Mouse (Mus musculus) retina, postnatal 7 days (tissue): Measurements from ENCODE around the gene Rapgef4.
A peak's percentile ranks its signal among the peaks of the same experiment; 100 is the strongest.
"Not testable (repeated sequence)": the region's sequence is repeated elsewhere in the genome, so short reads cannot be mapped to it uniquely, and the experiment has no call there.

Experiments
- DNase-seq: peaks from one replicate; pipeline ENCODE4 v3.0.0-alpha.2; 2012; ENCODE audit warnings: low read depth, low spot score

Rapgef4 gene

DNA sequence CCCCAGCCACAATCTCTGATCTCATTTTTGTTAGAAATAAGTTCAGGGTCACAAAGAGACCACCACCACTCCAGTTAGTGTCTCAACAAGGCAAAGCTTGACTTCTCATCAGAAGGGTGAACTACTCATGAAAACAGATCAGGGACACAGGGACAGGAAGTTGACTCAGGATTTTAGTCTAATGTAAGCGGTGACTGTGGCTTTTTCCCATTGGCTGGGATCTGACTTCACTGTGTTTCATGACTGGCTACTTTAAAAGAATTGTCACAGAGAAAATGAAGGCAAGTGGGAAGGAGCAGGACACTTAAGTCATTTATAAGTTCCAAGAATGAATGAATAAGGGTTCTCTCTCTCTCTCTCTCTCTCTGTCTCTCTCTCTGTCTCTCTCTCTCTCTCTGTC, 45.5 kb downstream of the Rapgef4 start:
- no peak for DNase-seq

- DNase-seq: no peak
These were observed 48.0 kb downstream of the Rapgef4 start for GRCm38 (mm10) chr2:72029081-72029480.

DNA sequence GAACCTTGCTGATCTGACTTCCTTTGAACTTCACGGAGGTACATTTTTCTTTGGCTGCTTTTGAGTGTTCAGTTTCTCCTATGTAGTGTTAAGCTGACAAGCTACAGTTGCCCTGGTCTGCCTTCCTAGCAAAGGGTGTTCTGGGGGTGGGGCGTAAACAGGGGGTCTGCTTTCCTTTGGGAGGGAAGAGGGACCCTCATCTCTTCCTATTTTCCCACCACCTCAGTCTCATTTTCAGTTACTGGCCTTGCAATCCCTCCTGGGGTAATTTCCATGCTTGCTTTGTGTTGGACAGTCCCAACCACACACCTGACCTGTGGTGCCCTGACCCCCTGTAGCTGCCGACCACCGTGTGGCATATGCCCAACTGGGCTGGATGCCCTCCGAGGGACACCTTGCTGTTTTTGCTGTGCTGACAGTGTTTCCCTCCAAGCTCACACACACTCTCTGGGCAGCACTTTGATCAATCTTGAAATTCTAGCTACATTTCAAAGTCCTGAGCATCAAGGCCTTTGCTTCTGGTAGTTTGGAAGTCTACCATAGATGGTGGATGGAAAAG, 48.6 kb downstream of the Rapgef4 start:
- no peak for DNase-seq

DNA sequence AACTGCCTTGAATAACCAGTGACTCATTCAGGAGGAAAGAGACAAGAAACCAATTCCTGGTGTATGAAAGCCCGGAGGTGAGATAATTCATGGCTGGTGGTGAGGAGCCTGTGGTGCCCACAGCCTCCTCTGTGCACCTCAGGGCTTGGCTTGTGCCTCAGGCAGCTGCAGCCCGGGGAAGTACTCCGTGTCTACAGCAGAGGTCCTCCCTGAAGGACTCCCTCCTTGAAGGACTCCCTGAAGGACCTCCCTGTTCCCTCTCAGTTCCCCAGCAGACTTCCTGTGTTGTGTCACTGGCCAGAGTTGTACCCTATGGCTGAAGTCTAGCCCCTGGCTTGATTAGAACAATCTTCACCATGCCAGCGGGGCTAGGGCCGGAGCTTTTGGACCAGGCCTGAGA, 50.7 kb downstream of the Rapgef4 start:
- no peak for DNase-seq

- DNase-seq: no peak
These were observed 54.6 kb downstream of the Rapgef4 start for GRCm38 (mm10) chr2:72035616-72036015.

DNA sequence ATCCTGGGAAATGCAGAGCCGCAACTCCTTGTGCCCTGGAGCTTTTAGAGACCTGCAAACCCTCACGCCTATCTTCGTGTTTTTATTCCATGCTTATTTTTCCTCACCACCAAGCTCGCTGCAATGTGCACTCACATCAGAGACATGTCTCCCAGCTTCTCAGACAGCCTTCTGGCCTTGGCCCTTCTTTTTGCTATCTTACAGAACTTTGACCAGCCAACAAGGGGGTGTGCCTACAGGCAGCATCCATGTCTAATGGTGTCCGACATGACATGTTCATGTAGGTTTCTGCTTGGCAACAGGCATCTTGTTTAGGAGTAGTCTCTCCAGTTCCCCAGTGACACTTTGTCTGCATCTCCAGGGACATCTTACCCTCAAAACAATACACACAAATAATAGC, 56.3 kb downstream of the Rapgef4 start:
- DNase-seq: no peak

DNA sequence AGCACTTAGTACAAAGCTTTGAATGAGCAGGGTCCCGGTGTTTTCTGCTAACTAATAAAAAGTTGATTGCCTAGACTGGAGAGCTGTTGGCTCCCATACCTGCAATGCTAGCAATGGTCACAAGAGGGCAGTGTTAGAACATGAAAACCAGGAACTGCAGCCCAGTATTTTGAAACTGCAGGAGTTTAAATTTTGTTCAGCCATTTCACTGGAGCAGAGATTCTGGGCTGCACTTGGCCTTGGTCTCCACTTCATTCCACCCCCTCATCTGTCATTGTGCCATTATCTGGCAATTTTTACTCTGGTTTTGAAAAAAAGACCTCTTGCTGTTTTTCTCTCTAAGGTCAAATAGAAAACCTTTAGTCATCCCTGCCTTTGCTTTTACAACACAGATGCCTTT, 57.2 kb downstream of the Rapgef4 start:
- DNase-seq: peak; percentile 59

- DNase-seq: no peak
These were observed 57.7 kb downstream of the Rapgef4 start for GRCm38 (mm10) chr2:72038651-72039251.

- no peak for DNase-seq
These were observed 58.5 kb downstream of the Rapgef4 start for GRCm38 (mm10) chr2:72039522-72040045.

- DNase-seq: no peak
These were observed 60.0 kb downstream of the Rapgef4 start for GRCm38 (mm10) chr2:72041087-72041486.

- DNase-seq: no peak
These were observed 61.1 kb downstream of the Rapgef4 start for GRCm38 (mm10) chr2:72042093-72042492.

- no peak for DNase-seq
These were observed 63.2 kb downstream of the Rapgef4 start for GRCm38 (mm10) chr2:72044191-72044590.

GRCm38 (mm10) chr2:72045024-72045423, 64.0 kb downstream of the Rapgef4 start:
- no peak for DNase-seq

DNA sequence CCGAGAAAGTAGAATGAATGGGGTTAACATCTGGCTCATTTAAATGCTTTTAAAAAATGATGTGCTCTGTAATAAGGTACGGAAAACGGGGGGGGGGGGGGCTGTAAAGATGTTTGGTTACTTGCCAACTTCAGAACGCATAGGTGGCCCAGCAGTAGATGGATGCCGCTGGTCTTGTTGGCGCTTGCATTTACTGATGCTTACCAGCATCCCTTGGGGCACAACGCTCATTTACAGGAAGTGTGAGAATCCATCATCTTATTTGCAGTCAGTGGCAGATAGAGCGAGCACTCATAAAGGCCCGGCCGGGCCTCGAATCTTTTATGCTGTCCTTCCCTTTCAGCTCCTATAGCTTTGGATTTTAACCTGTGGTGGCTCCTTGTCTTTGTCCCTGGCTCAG, 64.6 kb downstream of the Rapgef4 start:
- DNase-seq: no peak

DNA sequence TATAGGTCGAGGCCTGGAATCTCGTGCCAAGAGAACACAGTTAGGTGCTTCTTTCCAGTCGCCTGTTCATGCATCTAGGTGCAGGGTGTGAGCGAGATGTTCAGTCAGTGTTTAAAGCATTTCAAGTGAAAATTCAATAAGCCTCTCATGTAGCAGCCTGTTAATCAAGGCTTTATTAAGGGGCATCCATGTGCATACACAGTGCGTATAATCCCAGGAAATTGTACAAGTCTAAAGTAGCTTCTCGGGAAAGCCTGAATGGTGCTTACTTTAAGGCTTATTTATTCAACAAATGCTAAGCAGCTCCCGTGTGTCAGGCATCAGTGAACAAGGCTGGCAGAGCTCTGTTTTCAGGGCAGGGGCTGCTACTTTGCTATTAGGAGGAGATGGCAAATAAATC, 69.4 kb downstream of the Rapgef4 start:
- no peak for DNase-seq

DNA sequence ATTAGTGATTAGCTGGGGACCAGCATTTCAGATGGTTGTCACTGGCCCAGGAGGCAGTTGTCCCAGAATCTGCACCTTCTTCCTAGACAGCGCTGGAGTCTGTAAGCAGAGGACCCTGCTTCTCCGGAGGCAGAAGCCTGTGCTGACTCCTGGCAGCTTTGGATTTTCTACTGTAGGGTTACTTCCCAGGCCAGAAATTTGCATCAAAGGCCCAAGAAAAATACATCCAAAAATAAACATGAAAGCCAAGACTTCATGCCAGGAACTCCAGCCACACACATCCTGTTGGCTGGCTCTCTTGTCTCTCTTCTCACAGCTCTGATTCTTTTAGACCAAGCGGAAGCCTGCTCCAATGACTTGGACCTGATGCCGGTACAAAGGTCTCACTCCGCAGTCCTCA, 73.2 kb downstream of the Rapgef4 start:
- no peak for DNase-seq

GRCm38 (mm10) chr2:72054736-72055135, 73.7 kb downstream of the Rapgef4 start:
- DNase-seq: no peak

GRCm38 (mm10) chr2:72055476-72055875, 74.4 kb downstream of the Rapgef4 start:
- DNase-seq: no peak

GRCm38 (mm10) chr2:72056081-72056874, 75.2 kb downstream of the Rapgef4 start:
- no peak for DNase-seq

DNA sequence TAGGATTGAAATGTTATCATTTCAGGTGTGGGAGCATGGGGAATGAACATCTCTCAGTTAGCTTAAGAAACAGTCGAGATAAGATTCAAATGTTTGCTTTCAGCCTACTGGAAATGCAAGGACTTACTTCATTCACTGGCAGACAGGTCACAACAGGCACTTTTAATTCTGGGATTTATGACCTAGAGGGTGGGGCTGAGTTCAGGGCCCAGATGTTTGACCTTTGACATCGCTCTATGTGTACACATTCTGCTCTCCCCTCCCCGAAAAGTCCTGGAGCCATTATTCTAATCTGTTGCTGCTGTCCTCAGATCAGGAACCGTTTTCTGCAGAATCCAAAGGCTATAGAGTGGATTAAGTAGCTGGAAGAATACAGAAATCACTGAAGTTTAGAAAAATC, 81.9 kb downstream of the Rapgef4 start:
- DNase-seq: no peak

- DNase-seq: no peak
These were observed 87.5 kb downstream of the Rapgef4 start for GRCm38 (mm10) chr2:72068505-72068904.

GRCm38 (mm10) chr2:72070086-72070485, 89.0 kb downstream of the Rapgef4 start:
- no peak for DNase-seq

DNA sequence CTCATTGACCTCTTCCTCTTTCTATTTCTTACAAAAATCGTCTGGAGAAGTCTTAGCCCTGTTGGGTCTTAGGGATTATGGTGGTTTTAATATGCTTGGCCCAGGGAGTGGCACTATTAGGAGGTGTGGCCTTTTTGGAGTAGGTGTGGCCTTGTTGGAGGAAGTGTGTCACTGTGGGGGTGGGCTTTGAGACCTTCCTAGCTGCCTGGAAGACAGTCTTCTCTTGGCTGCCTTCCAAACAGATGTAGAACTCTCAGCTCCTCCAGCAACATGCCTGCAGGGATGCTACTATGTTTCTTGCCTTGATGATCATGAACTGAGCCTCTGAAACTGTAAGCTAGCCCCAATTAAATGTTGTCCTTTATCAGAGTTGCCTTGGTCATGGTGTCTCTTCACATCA, 92.1 kb downstream of the Rapgef4 start:
- not testable (repeated sequence) for DNase-seq
